Mouse (Mus musculus) liver, adult 2 months (tissue): Measurements from ENCODE around the gene Adgra3. TPM values are rescaled to one million over a fixed set of nuclear protein-coding genes. Genes with fewer than 3 reads are reported as not detected.
A peak's percentile ranks its signal among the peaks of the same experiment; 100 is the strongest.

Experiments
- DNase-seq: peaks from one replicate; pipeline ENCODE4 v3.0.0-alpha.2; 2011; ENCODE audit warnings: low read depth, low spot score; ENCODE audit errors: extremely low read depth
- H3K27ac ChIP-seq: fragments of 200-500 bp; replicated peaks from 2 replicates; pipeline ENCODE4 v1.5.1; 2012; ENCODE audit warnings: low read depth, mild to moderate bottlenecking, control low read depth, inconsistent platforms, low read length; ENCODE audit not compliant: insufficient read depth
- H3K27me3 ChIP-seq: fragments of 200-500 bp; 2 replicates; pipeline ENCODE4 v1.6.1; 2012; ENCODE audit warnings: mild to moderate bottlenecking, moderate library complexity, low read length, inconsistent platforms; ENCODE audit not compliant: control insufficient read depth, insufficient read depth
- H3K36me3 ChIP-seq: fragments of 200-500 bp; 2 replicates; pipeline ENCODE4 v1.6.1; 2012; ENCODE audit warnings: low read length, inconsistent platforms; ENCODE audit not compliant: control insufficient read depth, insufficient read depth
- H3K4me1 ChIP-seq: fragments of 200-500 bp; 2 replicates; pipeline ENCODE4 v1.6.1; 2011; ENCODE audit warnings: low read length; ENCODE audit not compliant: control insufficient read depth, insufficient read depth
- H3K4me3 ChIP-seq: fragments of 200-500 bp; 2 replicates; pipeline ENCODE4 v1.5.1; 2011; ENCODE audit warnings: low read depth, mild to moderate bottlenecking, control low read depth, low read length, moderate library complexity; ENCODE audit not compliant: insufficient read depth
- H3K79me2 ChIP-seq: fragments of 200-500 bp; 2 replicates; pipeline ENCODE4 v1.6.1; 2012; ENCODE audit warnings: inconsistent platforms, mild to moderate bottlenecking, low read length, moderate library complexity; ENCODE audit not compliant: control insufficient read depth, insufficient read depth
- H3K9ac ChIP-seq: fragments of 200-500 bp; 2 replicates; pipeline ENCODE4 v1.6.1; 2012; ENCODE audit warnings: low read depth, mild to moderate bottlenecking, control low read depth, inconsistent platforms, low read length
- CTCF ChIP-seq: fragments of 200-500 bp; IDR thresholded peaks from 2 replicates; pipeline ENCODE4 v1.5.1; 2011; ENCODE audit warnings: low read depth, low read length, control low read depth
- POLR2A ChIP-seq: fragments of 200-500 bp; IDR thresholded peaks from 2 replicates; pipeline ENCODE4 v1.6.1; 2011; ENCODE audit warnings: low read length, control low read depth; ENCODE audit not compliant: insufficient read depth; ENCODE audit errors: extremely low read depth
- WGBS: fragments of 180-500 bp; shearing (Covaris S2); methylation state at CpG from one replicate; pipeline ENCODE4 v1.1.7; 2018; 5-methylcytosine and 5-hydroxymethylcytosine counted together
- polyA plus RNA-seq: library from polyadenylated mRNA; depleted of rRNA; stranded (reverse); fragments of >200 nt; gene quantifications from 2 replicates; pipeline ENCODE4 v1.2.3, GENCODE M21; 2012
- total RNA-seq: library from RNA; depleted of rRNA; stranded (reverse); fragments of >200 nt; gene quantifications from 2 replicates; pipeline ENCODE4 v1.2.3, GENCODE M21; 2014

Gene Adgra3
- total and polyA plus RNA-seq, 2 experiments = 16.3 to 33.3 TPM

GRCm38 (mm10) chr5:50048960-50049359 is 9.8 kb downstream of the Adgra3 start:
- no peak for TF ChIP-seq POLR2A
- TF ChIP-seq CTCF = no peak
- Histone ChIP-seq H3K27me3 (no peaks in the 10 kb centered on the region), H3K4me3 (no peak overlapping the region), H3K79me2 (peaks cover 26% of the 10 kb centered on the region; the same call in 1 of the 2 replicates), H3K4me1 (peaks cover 31% of the 10 kb centered on the region), H3K27ac (no peak overlapping the region), H3K36me3 (no peaks in the 10 kb centered on the region), H3K9ac (no peak overlapping the region)
- peak; percentile 84 for DNase-seq
- WGBS = 25% methylated on average over 7 of the region's 7 CpGs

GRCm38 (mm10) chr5:50048271-50048851 is 10.4 kb downstream of the Adgra3 start:
- H3K9ac ChIP-seq = no peak overlapping the region
- WGBS = 65% methylated on average over 5 of the region's 5 CpGs
- H3K4me3 ChIP-seq = no peak overlapping the region
- H3K27me3 ChIP-seq = no peaks in the 10 kb centered on the region
- no peak overlapping the region for H3K27ac ChIP-seq
- no peak for DNase-seq
- TF ChIP-seq POLR2A (no peak), CTCF (no peak)
- H3K36me3 ChIP-seq = no peaks in the 10 kb centered on the region
- peaks cover 31% of the 10 kb centered on the region for H3K4me1 ChIP-seq
- peaks cover 24% of the 10 kb centered on the region; the same call in 1 of the 2 replicates for H3K79me2 ChIP-seq

GRCm38 (mm10) chr5:50045180-50045579 is 13.6 kb downstream of the Adgra3 start:
- H3K36me3 ChIP-seq = no peaks in the 10 kb centered on the region
- 91% methylated on average over 6 of the region's 6 CpGs for WGBS
- TF ChIP-seq POLR2A = no peak
- no peak for TF ChIP-seq CTCF

GRCm38 (mm10) chr5:50043677-50044076 is 15.1 kb downstream of the Adgra3 start:
- Histone ChIP-seq H3K4me3 (no peak overlapping the region), H3K9ac (no peak overlapping the region), H3K79me2 (peaks cover 45% of the 10 kb centered on the region), H3K36me3 (no peaks in the 10 kb centered on the region), H3K27me3 (no peaks in the 10 kb centered on the region), H3K4me1 (peaks cover 14% of the 10 kb centered on the region), H3K27ac (no peak overlapping the region)
- no peak for DNase-seq
- 92% methylated on average over 4 of the region's 4 CpGs for WGBS
- no peak for TF ChIP-seq CTCF
- no peak for TF ChIP-seq POLR2A

More at GRCm38 (mm10) chr5:50045180-50045579, 13.6 kb downstream of the Adgra3 start:
- no peak overlapping the region for H3K27ac ChIP-seq
- no peak overlapping the region for H3K9ac ChIP-seq
- no peaks in the 10 kb centered on the region for H3K27me3 ChIP-seq
- no peak for DNase-seq
- peaks cover 17% of the 10 kb centered on the region for H3K4me1 ChIP-seq
- H3K4me3 ChIP-seq = no peak overlapping the region
- peaks cover 43% of the 10 kb centered on the region for H3K79me2 ChIP-seq

- no peak for DNase-seq
- Histone ChIP-seq H3K27me3 (no peaks in the 10 kb centered on the region), H3K4me3 (no peak overlapping the region), H3K4me1 (peaks cover 16% of the 10 kb centered on the region), H3K27ac (no peak overlapping the region), H3K79me2 (peaks cover 51% of the 10 kb centered on the region), H3K36me3 (no peaks in the 10 kb centered on the region), H3K9ac (no peak overlapping the region)
- 81% methylated on average over 7 of the region's 7 CpGs for WGBS
- TF ChIP-seq POLR2A = no peak
- no peak for TF ChIP-seq CTCF
Measured at GRCm38 (mm10) chr5:50042274-50042943, 16.4 kb downstream of the Adgra3 start.

GRCm38 (mm10) chr5:50039521-50039920 is 19.3 kb downstream of the Adgra3 start:
- DNase-seq = no peak
- Histone ChIP-seq H3K36me3 (no peaks in the 10 kb centered on the region), H3K27ac (no peak overlapping the region), H3K4me1 (peaks cover 24% of the 10 kb centered on the region), H3K9ac (no peak overlapping the region), H3K27me3 (no peaks in the 10 kb centered on the region), H3K4me3 (no peak overlapping the region), H3K79me2 (peaks cover 54% of the 10 kb centered on the region)
- no peak for TF ChIP-seq CTCF
- no peak for TF ChIP-seq POLR2A
- WGBS = 72% methylated on average over 6 of the region's 6 CpGs
